Mouse (Mus musculus) heart, postnatal 4 days (tissue): ENCODE data around the gene Zfp341. TPM values are rescaled to one million over a fixed set of nuclear protein-coding genes. Genes with fewer than 3 reads are reported as not detected.
A peak's percentile ranks its signal among the peaks of the same experiment; 100 is the strongest.

Experiments
- DNase-seq: peaks from one replicate; pipeline ENCODE4 v3.0.0; 2021
- total RNA-seq, 2 experiments: library from RNA; stranded (reverse); gene quantifications; 2 replicates each; pipeline ENCODE4 v1.2.3; 2021

Gene Zfp341
- total RNA-seq, 2 experiments from 2014 or later = 2.4 TPM

- DNase-seq = no peak
These were observed 65.9 kb downstream of the Zfp341 start for GRCm38 (mm10) chr2:154678995-154679394.

- DNase-seq = no peak
These were observed 67.2 kb downstream of the Zfp341 start for GRCm38 (mm10) chr2:154680337-154680736.

- DNase-seq = no peak
These were observed 67.8 kb downstream of the Zfp341 start for GRCm38 (mm10) chr2:154680941-154681340.

GRCm38 (mm10) chr2:154682712-154683111, 69.6 kb downstream of the Zfp341 start:
- no peak for DNase-seq

- no peak for DNase-seq
These were observed 71.9 kb downstream of the Zfp341 start for GRCm38 (mm10) chr2:154684901-154685470.

- no peak for DNase-seq
These were observed 72.7 kb downstream of the Zfp341 start for GRCm38 (mm10) chr2:154685772-154686171.

- DNase-seq = no peak
These were observed 73.7 kb downstream of the Zfp341 start for GRCm38 (mm10) chr2:154686819-154687218.

GRCm38 (mm10) chr2:154689391-154689790, 76.3 kb downstream of the Zfp341 start:
- no peak for DNase-seq

- DNase-seq = no peak
These were observed 77.9 kb downstream of the Zfp341 start for GRCm38 (mm10) chr2:154690959-154691358.

GRCm38 (mm10) chr2:154693186-154693940, 80.3 kb downstream of the Zfp341 start:
- peak; percentile 59 for DNase-seq

- peak; percentile 67 for DNase-seq
These were observed 80.8 kb downstream of the Zfp341 start for GRCm38 (mm10) chr2:154693941-154694256.

- no peak for DNase-seq
These were observed 82.6 kb downstream of the Zfp341 start for GRCm38 (mm10) chr2:154695690-154696089.

Other genes with a start within 250 kb of the Zfp341 start
- 10 to 100 TPM in 1 of 2 experiments, 1 to 10 TPM in 1; 8.7 to 11.2 TPM for gene Cdk5rap1, start 240.3 kb upstream of the Zfp341 start, total RNA-seq
- gene Snta1, start 205.2 kb upstream of the Zfp341 start, total RNA-seq = 10 to 100 TPM; 77.0 to 77.8 TPM
- 10 to 100 TPM; 33.9 to 34.2 TPM for gene Cbfa2t2, start 176.8 kb upstream of the Zfp341 start, total RNA-seq
- gene 1700003F12Rik, start 66.2 kb upstream of the Zfp341 start, total RNA-seq = under 1 TPM in 1 of 2 experiments, not detected in 1; 0.81 TPM
- under 1 TPM in 1 of 2 experiments, not detected in 1; 0.17 TPM for gene Actl10, start 61.5 kb upstream of the Zfp341 start, total RNA-seq
- gene Necab3, start 54.4 kb upstream of the Zfp341 start, total RNA-seq = 1 to 10 TPM in 1 of 2 experiments, under 1 TPM in 1; 0.81 to 1.8 TPM
- gene E2f1, start 43.4 kb upstream of the Zfp341 start, total RNA-seq = 10 to 100 TPM; 32.3 to 35.6 TPM
- gene Pxmp4, start 9.6 kb upstream of the Zfp341 start, total RNA-seq = 10 to 100 TPM; 14.5 to 20.4 TPM
- gene 4930519P11Rik, start 140 bp downstream of the Zfp341 start, total RNA-seq = not detected
- 100 to 1,000 TPM; 133 to 134 TPM for gene Chmp4b, start 38.4 kb downstream of the Zfp341 start, total RNA-seq
- gene Gm14214, start 156.7 kb downstream of the Zfp341 start, total RNA-seq = not detected
- gene Raly, start 177.8 kb downstream of the Zfp341 start, total RNA-seq = 100 to 1,000 TPM; 212 to 222 TPM
- not detected for gene a, start 178.1 kb downstream of the Zfp341 start, total RNA-seq